Mouse (Mus musculus) CD8-positive naive resting alpha-beta T cell, adult 57 days (primary cell): ENCODE measurements around the gene Ndufa4. TPM values are rescaled to one million over a fixed set of nuclear protein-coding genes. Genes with fewer than 3 reads are reported as not detected.

Experiments
- total RNA-seq: library from RNA; stranded (reverse); gene quantifications from one replicate; pipeline ENCODE4 v1.2.4, GENCODE M21; 2023

The Ndufa4 gene
- total RNA-seq, result 150 TPM

GRCm38 (mm10) chr6:11907269-11908032, at the start of gene Ndufa4, which contains the start of gene Phf14:
TSS of gene Ndufa4 (minus strand) at chr6:11907497.
TSS of gene Phf14 (plus strand) at chr6:11907809.

Other genes starting within 250 kb of the Ndufa4 start
- gene Phf14, start 312 bp upstream of the Ndufa4 start, total RNA-seq, result 72.3 TPM